Mouse (Mus musculus) hematopoietic stem cell, adult 5-6 weeks (primary cell): ENCODE data around the gene Arf6. TPM values are rescaled to one million over a fixed set of nuclear protein-coding genes. Genes with fewer than 3 reads are reported as not detected.
"Not testable (repeated sequence)": the region's sequence is repeated elsewhere in the genome, so short reads cannot be mapped to it uniquely, and the experiment has no call there.

Experiments
- ATAC-seq, 2 experiments: fragments of 125-278 bp in 1 of 2; replicated peaks in 1 of 2; 2 replicates each; pipeline ENCODE4 v1.8.0; 2016 to 2017; ENCODE audit warnings: inconsistent platforms in 2 of 2, mild to moderate bottlenecking in 2 of 2, moderate number of reproducible peaks in 2 of 2, low read depth in 1 of 2, moderate TSS enrichment in 1 of 2; ENCODE audit not compliant: low FRiP score in 2 of 2, poor library complexity in 2 of 2, severe bottlenecking in 2 of 2, insufficient read depth in 1 of 2, low TSS enrichment in 1 of 2
- total RNA-seq: library from RNA; stranded (forward); fragments of 172-1452, 232-1000 nt; gene quantifications from 2 replicates; pipeline ENCODE4 v1.2.3, GENCODE M21; 2017

Arf6 gene
- total RNA-seq, 1 experiment from 2014 or later, result 157 TPM

GRCm38 (mm10) chr12:69370936-69371335 lies 1.0 kb upstream of the Arf6 start:
- no peak for ATAC-seq

GRCm38 (mm10) chr12:69371421-69371853 lies 513 bp upstream of the Arf6 start:
- ATAC-seq, result peak; percentile 63 to 67

GRCm38 (mm10) chr12:69372731-69373331 lies 881 bp downstream of the Arf6 start:
- peak in 1 of 2 experiments; percentile 23; a peak in 2 of 4 replicates for ATAC-seq

- no peak for ATAC-seq
These were observed 2.2 kb downstream of the Arf6 start for GRCm38 (mm10) chr12:69373850-69374766.

- ATAC-seq, result no peak
These were observed 4.2 kb downstream of the Arf6 start for GRCm38 (mm10) chr12:69376132-69376531.

- no peak for ATAC-seq
These were observed 5.2 kb downstream of the Arf6 start for GRCm38 (mm10) chr12:69377188-69377587.

- ATAC-seq, result not testable (repeated sequence)
These were observed 5.7 kb downstream of the Arf6 start for GRCm38 (mm10) chr12:69377636-69378035.

GRCm38 (mm10) chr12:69378558-69379454 lies 6.9 kb downstream of the Arf6 start:
- ATAC-seq, result no peak

- no peak for ATAC-seq
These were observed 10.9 kb downstream of the Arf6 start for GRCm38 (mm10) chr12:69382880-69383279.

GRCm38 (mm10) chr12:69384606-69385005 lies 12.7 kb downstream of the Arf6 start:
- ATAC-seq, result no peak

GRCm38 (mm10) chr12:69385542-69386280 lies 13.8 kb downstream of the Arf6 start:
- ATAC-seq, result no peak

GRCm38 (mm10) chr12:69386281-69386732 lies 14.4 kb downstream of the Arf6 start:
- not testable (repeated sequence) for ATAC-seq

- no peak for ATAC-seq
These were observed 16.4 kb downstream of the Arf6 start for GRCm38 (mm10) chr12:69388321-69388869.

- ATAC-seq, result no peak
These were observed 17.5 kb downstream of the Arf6 start for GRCm38 (mm10) chr12:69389273-69389938.

- ATAC-seq, result no peak
These were observed 18.2 kb downstream of the Arf6 start for GRCm38 (mm10) chr12:69390000-69390698.

GRCm38 (mm10) chr12:69393076-69393475 lies 21.1 kb downstream of the Arf6 start:
- ATAC-seq, result no peak
